Mouse (Mus musculus): ENCODE results near the gene Gm6268.
A peak's percentile ranks its signal among the peaks of the same experiment; 100 is the strongest.

The Gm6268 gene

DNA sequence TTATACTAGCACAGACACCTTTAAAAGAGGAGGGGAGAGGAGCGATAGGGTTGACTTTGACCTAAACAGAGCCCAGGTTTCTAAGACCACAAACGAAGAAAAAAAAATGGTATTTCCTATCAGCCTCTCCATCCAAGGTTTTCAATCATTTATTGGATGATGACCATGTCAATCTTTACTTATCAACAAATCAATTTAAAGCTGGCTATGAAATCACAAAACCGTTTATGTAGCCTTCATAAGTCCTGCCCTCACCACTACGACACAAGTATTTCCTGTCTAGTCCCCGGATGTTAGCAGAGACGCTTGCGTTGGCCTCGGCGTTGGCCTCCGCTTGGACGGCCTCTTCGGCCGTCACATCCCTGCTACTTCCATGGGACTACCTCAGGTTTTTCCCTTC is at the start of gene Gm6268:
Gm6268 (plus strand) TSS at position 301 of the 400 bp plus-strand sequence.
- no peak for DNase-seq (ENCODE audit: low spot score in 2 of 2)

DNA sequence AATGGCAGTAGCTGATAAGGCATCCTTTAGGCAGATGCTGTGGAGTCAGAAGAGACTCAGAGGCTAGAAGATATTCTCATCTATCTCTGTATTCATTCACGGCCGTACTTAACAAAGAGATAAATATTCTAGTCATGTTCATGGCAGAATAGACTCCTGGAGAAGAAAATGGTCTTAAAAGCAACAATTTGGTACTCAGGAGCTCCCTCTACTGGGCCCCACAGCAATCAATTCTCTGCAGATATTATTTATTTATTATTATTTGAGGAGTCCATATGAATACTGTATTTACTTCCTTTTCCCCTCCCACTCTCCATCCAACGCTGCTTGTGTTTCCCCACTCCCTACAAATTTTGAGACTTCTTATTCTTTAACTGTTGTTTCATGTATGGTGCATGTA is 48.6 kb upstream of the Gm6268 start:
- peak in 1 of 2 experiments; percentile 3 for DNase-seq (ENCODE audit: low spot score in 2 of 2)

DNA sequence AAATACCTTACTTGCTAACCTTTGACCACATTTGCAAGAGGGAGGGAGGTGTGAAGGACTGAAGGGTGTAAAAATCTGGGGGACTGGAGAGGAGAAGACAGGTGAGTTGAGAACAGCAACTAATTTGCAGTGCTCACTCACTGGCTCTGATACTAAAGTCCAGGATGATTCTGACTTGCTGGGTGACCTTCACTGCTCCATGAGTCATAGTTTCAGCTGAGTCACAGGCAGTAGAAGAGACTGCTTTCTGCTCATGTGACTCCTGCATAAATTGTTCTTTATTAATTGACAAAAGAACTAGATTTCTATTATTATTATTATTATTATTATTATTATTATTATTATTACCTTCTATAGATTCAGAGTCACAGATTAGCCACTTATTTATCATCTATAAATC is 15.7 kb upstream of the Gm6268 start:
- DNase-seq (ENCODE audit: low spot score in 2 of 2) = no peak

DNA sequence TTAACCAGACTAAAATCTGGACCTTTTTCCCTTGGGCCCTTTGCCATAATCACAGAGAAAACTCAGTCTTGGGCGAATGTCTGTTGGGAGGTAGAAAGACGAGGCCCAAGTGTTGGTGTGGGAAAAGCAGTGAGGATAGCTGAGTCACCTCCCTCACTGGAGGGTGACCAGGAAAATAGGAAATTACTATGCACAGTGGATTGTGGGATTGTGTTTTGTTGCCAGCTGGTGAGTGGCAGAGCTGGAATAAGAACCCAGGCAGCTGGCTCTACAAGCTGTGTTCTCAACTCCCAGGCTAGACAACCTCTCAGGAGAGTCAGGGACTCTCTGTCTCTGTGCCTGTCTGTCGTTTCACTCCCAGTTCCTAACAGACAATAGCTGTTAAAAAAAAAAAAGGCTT is 11.1 kb upstream of the Gm6268 start:
- DNase-seq (ENCODE audit: low spot score in 2 of 2) = no peak

DNA sequence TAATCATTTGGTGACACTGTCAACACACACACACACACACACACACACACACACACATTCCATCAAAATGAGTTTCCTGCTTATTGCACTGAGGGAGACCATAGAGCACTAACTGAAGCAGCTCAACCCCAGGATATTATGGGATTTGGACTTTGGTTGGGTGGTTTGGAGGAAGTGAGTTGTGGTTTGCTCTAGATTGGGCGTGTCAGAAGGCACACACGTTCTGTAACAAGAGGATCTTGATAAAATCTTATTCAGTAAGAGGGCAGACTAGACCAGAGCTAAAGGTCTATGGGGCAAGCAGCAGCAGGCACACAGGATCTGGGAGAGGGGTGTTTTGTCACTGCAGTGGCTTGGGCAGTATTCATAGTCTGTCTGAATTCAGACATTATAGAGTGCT is 10.6 kb upstream of the Gm6268 start:
- DNase-seq (ENCODE audit: low spot score in 2 of 2) = no peak

DNA sequence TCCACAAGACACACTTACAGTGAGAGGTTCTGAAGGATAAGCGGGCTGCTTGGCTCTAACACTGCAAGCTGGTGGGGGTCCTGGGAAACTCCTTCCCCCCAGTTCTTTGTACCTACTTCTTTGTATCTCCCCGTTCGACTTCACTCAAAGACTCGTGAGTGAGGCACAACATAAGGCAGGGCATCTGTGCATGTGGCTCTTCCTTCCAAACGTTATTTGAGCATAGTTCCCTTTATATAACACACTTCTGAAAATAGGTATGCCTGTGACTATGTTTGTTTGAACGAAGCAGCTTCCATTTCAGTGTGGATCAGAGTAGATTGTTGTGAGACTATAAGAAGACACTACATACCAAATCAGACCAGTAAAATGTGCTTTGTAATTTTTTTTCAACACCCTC is 8.4 kb upstream of the Gm6268 start:
- no peak for DNase-seq (ENCODE audit: low spot score in 2 of 2)

DNA sequence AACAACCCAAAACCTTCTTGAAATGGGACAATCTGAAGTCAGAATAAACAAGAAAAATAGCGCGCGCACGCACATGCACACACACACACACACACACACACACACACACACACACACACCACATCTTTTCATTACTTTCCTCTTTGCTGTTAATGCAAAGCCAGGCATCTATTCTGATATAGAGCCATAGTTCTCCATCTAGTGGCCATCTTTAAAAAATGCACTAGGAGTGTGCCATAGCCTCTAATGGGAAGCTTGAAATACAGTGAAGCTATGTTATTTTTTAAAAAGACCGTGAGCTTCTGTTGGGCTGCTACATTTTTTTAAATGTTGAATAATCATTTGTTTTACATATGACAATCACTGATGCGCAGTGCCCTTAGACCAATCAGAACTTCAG is 7.8 kb upstream of the Gm6268 start:
- DNase-seq (ENCODE audit: low spot score in 2 of 2) = no peak

DNA sequence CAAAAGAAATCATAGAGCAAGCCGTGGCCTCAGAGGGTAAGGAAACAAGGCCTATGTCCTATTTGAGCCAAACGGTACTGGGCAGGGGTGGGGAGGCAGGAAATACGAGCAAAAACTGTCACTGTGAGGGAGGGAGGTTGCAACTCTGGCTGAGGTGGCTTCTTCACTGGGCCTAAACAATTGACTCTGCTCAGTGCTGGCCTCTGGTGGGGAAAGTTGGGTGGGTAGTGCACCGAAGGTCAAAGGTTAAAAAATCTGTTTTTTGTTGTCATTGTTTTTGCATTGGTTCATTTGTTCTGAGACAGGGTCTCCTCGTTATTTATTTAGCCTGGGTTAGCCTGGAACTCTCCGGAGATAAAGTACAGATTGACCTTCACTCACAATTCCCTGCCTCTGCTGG is 1.2 kb downstream of the Gm6268 start:
- DNase-seq (ENCODE audit: low spot score in 2 of 2) = no peak

DNA sequence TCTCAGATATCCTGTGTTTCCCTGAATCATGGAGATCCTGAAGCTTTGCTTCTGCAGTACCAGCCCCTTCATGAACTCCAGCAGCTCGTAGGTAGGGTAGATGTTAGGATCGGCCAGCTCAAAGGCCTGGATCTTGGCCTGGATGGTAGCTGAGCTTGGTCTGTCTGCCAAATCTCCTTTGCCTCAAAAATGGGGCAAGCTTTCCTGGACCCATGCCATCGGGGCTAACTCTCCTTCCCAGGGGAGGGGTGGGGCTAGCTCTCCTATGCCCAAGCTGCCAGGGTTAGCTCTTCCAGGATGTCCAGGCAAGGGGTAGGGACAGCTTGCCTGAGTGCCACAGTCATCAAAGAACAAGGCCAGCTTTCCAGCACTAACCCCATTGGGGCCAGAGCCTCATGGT is 18.1 kb downstream of the Gm6268 start:
- DNase-seq (ENCODE audit: low spot score in 2 of 2) = no peak

DNA sequence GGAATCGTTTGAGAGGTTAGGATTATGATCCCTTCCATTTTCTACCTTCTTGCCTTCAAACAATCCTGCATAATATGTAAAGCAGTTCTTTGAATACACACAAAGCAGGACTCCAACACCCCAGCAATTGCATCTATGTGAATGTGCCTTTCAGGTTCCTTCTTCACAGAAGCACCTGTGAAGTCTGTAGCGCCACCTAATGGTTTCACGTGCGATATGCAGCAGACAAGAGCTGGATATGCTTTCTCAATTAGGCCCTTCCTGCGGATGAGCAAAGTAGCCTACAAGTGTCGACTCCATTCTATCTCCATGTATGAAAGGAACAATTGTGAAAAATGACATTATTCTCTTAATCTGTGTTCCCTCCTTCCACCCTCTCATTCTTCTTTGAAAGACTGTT is 33.9 kb downstream of the Gm6268 start:
- no peak for DNase-seq (ENCODE audit: low spot score in 2 of 2)

DNA sequence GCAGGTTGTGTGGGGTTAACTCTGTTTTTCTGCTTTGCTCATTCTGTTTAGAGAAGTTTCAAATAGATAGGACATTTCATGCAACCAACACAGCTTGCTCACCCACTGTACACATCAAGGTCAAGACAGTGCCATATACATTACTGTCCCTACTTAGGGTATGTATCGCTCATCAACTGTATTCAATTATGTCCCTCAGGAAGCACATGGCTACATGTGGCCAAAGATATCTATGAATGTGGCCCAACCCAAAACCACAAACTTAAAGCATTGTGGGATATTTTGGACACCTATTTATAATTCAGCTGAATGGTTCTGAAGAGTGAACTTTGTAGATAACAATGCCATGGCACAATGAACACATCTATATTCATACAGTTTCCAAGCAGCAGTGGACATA is 36.9 kb downstream of the Gm6268 start:
- no peak for DNase-seq (ENCODE audit: low spot score in 2 of 2)

All from cerebellum, postnatal 4 days (tissue).